Mouse (Mus musculus) embryonic facial prominence, embryonic 11.5 days (tissue): ENCODE measurements around the gene Nkd2. TPM values are rescaled to one million over a fixed set of nuclear protein-coding genes. Genes with fewer than 3 reads are reported as not detected.

Experiments used
- ATAC-seq: fragments of 200-750 bp; cut with Nextera tagmentation; replicated peaks from 2 replicates; pipeline ENCODE4 v1.8.0; 2017; ENCODE audit warnings: low read depth; ENCODE audit not compliant: insufficient number of reproducible peaks, low FRiP score, low TSS enrichment
- DNase-seq: peaks from one replicate; pipeline ENCODE4 v3.0.0-alpha.2; 2015; ENCODE audit warnings: low spot score
- H3K27ac ChIP-seq: fragments of 300-500 bp; sonication (generic); replicated peaks from 2 replicates; pipeline ENCODE4 v1.5.1; 2014; ENCODE audit warnings: mild to moderate bottlenecking, low read depth, low read length, control low read depth
- H3K27me3 ChIP-seq: fragments of 300-500 bp; sonication (generic); 2 replicates; pipeline ENCODE4 v1.6.1; 2014; ENCODE audit warnings: mild to moderate bottlenecking, low read length, moderate library complexity, mixed read lengths; ENCODE audit not compliant: control insufficient read depth, insufficient read depth
- H3K36me3 ChIP-seq: fragments of 300-500 bp; sonication (generic); replicated peaks from 2 replicates; pipeline ENCODE4 v1.6.1; 2014; ENCODE audit warnings: low read depth, mild to moderate bottlenecking, low read length, moderate library complexity, mixed read lengths; ENCODE audit not compliant: control insufficient read depth, insufficient read depth
- H3K4me1 ChIP-seq: fragments of 300-500 bp; sonication (generic); 2 replicates; pipeline ENCODE4 v1.6.1; 2014; ENCODE audit warnings: low read length, mixed read lengths; ENCODE audit not compliant: control insufficient read depth, insufficient read depth
- H3K4me2 ChIP-seq: fragments of 300-500 bp; sonication (generic); 2 replicates; pipeline ENCODE4 v1.6.1; 2014; ENCODE audit warnings: low read depth, mild to moderate bottlenecking, control low read depth, low read length, moderate library complexity
- H3K4me3 ChIP-seq: fragments of 300-500 bp; sonication (generic); 2 replicates; pipeline ENCODE4 v1.5.1; 2014; ENCODE audit warnings: low read depth, low read length, control low read depth
- H3K9ac ChIP-seq: fragments of 300-500 bp; sonication (generic); replicated peaks from 2 replicates; pipeline ENCODE4 v1.6.1; 2014; ENCODE audit warnings: mild to moderate bottlenecking, control low read depth, low read length
- H3K9me3 ChIP-seq: fragments of 300-500 bp; sonication (generic); replicated peaks from 2 replicates; pipeline ENCODE4 v1.6.1; 2016; ENCODE audit warnings: mild to moderate bottlenecking, low read length, inconsistent platforms, mixed read lengths; ENCODE audit not compliant: control insufficient read depth
- WGBS: fragments of 180-500 bp; shearing (Covaris S2); extraction: QIAGEN DNeasy Blood & Tissue Kit; methylation state at CpG from one replicate; pipeline ENCODE4 v1.1.7; 2014; 5-methylcytosine and 5-hydroxymethylcytosine counted together
- polyA plus RNA-seq: library from polyadenylated mRNA; unstranded; fragments of >200 nt; fragmentation: Nextera tagmentation; extraction: Ambion mirVana; gene quantifications from 2 replicates; pipeline ENCODE4 v1.2.1, GENCODE M21; 2014

The Nkd2 gene
- polyA plus RNA-seq, 1 experiment from 2014 or later, result 20.2 TPM

DNA sequence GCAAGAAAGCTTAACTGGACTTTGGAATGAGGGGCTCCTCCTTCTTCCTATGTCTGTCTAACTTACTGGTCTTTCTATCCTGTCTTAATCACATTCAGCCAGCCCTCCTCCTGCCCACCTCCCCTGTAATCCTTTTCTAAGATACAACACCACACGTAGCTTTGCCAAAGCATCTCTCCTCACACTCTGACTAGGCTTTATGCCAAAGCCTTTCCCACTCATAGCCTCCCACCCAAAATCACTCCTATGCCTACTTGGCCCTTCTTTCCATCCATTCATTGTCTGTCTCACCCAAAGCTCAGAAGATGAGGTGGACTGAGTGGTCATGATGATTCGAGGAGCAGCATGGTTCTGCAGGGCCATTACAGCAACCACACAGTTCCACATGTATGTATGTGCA, 24.7 kb upstream of the Nkd2 start:
- no peaks in the 10 kb centered on the region for H3K4me1 ChIP-seq
- H3K9ac ChIP-seq, result no peak overlapping the region
- H3K27ac ChIP-seq, result no peak overlapping the region
- no peaks in the 10 kb centered on the region for H3K9me3 ChIP-seq
- no peak overlapping the region for H3K4me3 ChIP-seq
- H3K27me3 ChIP-seq, result no peaks in the 10 kb centered on the region
- WGBS, result 86% methylated on average over 2 of the region's 2 CpGs
- no peak overlapping the region for H3K4me2 ChIP-seq
- ATAC-seq (no peak), DNase-seq (no peak)
- no peaks in the 10 kb centered on the region for H3K36me3 ChIP-seq

DNA sequence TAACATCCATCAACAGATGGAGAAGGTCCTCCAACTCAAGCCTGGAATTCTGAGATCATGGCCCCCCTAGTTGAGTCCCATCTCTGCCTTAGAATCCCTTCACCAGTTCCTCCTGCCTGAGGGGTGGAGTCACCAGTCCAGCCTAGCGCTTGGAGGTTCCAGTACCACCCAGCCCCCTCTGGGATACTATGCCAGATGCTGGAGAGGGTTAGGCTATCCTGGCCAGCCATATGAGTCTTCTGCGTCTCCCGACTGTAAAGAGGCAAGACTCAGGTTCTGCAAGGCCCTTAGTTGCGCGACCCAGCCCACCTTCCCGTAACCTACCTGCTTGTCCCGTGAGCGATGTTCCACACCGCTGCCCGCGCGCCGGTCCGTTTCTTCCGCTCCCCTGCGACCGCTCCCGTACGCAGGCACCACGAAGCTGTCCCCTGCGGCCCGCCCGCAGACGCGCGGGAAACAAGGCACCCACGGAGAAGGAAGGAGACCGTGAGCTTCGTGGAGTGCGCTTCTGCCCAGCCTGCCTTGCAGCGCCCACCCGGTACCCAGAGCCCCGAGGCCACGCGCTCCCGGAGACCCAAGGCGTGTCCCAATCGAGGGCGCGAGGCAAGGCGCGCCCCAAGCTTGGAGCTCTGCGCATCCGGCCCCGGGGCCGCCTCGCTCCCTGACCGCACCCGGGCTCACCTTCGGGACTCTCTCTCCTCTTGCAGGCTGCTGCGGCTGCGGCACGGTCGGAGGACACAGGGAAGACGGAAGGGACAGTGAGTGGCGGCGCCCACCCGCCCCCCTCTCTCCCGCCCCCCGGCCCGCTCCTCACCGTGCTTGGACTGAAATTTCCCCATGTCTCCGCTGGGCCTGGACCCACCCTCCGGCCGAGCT, 604 bp downstream of the Nkd2 start:
- Histone ChIP-seq H3K27me3 (no peaks in the 10 kb centered on the region), H3K4me3 (peak overlapping the region; percentile 72), H3K4me2 (peak overlapping the region; percentile 92), H3K9ac (peak overlapping the region; percentile 77), H3K9me3 (no peaks in the 10 kb centered on the region), H3K4me1 (no peaks in the 10 kb centered on the region), H3K27ac (no peak overlapping the region), H3K36me3 (no peaks in the 10 kb centered on the region)
- DNase-seq (peak; percentile 43), ATAC-seq (peak; percentile 41)
- under 1% methylated on average over 61 of the region's 65 CpGs for WGBS

DNA sequence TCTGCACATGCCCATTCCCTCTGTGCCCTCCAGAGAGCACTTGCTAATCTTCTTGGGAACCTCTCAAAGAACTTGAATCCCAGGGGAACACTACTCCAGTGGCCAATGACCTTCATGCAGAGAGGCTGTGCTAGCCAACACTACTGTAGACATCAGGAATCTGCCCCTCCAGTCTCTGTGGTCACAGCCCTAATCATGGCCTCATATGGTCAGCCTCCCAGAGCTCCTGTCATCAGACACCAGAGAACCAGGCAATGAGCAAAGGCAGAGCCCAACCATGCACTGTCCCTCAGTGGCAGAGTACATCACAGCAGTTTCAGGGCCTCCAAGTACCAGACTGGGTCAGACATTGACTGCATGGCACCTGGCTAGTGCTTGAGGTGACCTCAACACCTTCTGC, 4.7 kb downstream of the Nkd2 start:
- no peak overlapping the region for H3K9ac ChIP-seq
- no peaks in the 10 kb centered on the region for H3K36me3 ChIP-seq
- H3K27ac ChIP-seq, result no peak overlapping the region
- no peaks in the 10 kb centered on the region for H3K4me1 ChIP-seq
- no peak for DNase-seq
- no peak overlapping the region for H3K4me3 ChIP-seq
- H3K27me3 ChIP-seq, result no peaks in the 10 kb centered on the region
- H3K9me3 ChIP-seq, result no peaks in the 10 kb centered on the region
- H3K4me2 ChIP-seq, result no peak overlapping the region
- ATAC-seq, result no peak

DNA sequence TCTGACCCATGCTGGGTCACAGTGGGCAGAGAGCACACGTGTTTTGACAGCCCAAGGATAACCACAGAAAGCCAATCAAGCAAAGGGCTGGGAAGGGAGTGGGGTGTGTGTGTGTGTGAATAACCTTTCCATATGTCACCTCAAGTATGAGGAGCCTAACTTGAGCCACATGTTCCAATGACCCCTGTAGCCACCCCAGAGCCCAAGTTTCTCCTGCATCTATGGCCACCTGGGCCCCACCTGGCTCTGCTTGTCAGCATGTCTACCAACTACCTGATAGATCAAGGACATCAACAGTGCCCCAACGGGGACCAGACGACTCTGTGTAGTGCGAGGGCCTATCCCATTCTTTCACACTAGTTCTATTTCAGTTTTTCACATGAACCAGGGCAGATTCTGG, 7.7 kb downstream of the Nkd2 start:
- Histone ChIP-seq H3K9ac (no peak overlapping the region), H3K4me3 (no peak overlapping the region), H3K9me3 (no peaks in the 10 kb centered on the region), H3K27ac (no peak overlapping the region), H3K27me3 (no peaks in the 10 kb centered on the region), H3K36me3 (no peaks in the 10 kb centered on the region), H3K4me1 (peaks cover under 1% of the 10 kb centered on the region; the same call in 1 of the 2 replicates), H3K4me2 (no peak overlapping the region)
- 62% methylated on average over 4 of the region's 4 CpGs for WGBS
- no peak for DNase-seq
- no peak for ATAC-seq

- Histone ChIP-seq H3K4me2 (no peak overlapping the region), H3K9me3 (no peaks in the 10 kb centered on the region), H3K9ac (no peak overlapping the region), H3K36me3 (no peaks in the 10 kb centered on the region), H3K27ac (no peak overlapping the region), H3K4me1 (peaks cover 4% of the 10 kb centered on the region; the same call in 1 of the 2 replicates), H3K27me3 (no peaks in the 10 kb centered on the region), H3K4me3 (no peak overlapping the region)
- DNase-seq, result no peak
- ATAC-seq, result no peak
- 75% methylated on average over 11 of the region's 11 CpGs for WGBS
Observed at GRCm38 (mm10) chr13:73839137-73839548, 8.3 kb downstream of the Nkd2 start.

DNA sequence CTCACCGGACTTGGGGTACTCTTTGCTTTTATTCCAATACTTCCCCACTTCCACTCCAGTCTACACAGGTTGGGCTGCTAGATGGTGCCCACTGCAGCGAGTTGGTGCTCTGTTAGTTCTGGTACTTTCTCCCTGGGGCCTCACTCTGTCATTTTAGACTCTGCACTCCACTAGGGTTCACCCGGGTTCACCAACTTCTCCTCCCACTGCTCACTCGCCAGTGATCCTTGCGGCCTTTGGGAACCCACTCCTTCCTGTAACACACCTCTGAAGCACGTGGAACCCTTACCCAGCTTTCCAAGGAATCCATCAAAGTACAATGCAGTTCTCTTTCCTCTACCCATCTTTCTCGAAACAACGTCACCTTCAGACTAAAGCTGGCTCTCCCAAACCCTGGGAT, 9.7 kb downstream of the Nkd2 start:
- H3K27me3 ChIP-seq, result no peaks in the 10 kb centered on the region
- DNase-seq (no peak), ATAC-seq (no peak)
- H3K4me3 ChIP-seq, result no peak overlapping the region
- H3K4me1 ChIP-seq, result peaks cover 6% of the 10 kb centered on the region; the same call in 1 of the 2 replicates
- 88% methylated on average over 8 of the region's 8 CpGs for WGBS
- no peak overlapping the region for H3K4me2 ChIP-seq
- H3K36me3 ChIP-seq, result no peaks in the 10 kb centered on the region
- no peaks in the 10 kb centered on the region for H3K9me3 ChIP-seq
- no peak overlapping the region for H3K27ac ChIP-seq
- no peak overlapping the region for H3K9ac ChIP-seq

GRCm38 (mm10) chr13:73836491-73836890, 10.9 kb downstream of the Nkd2 start:
- WGBS, result 82% methylated on average over 6 of the region's 6 CpGs
- peaks cover 6% of the 10 kb centered on the region; the same call in 1 of the 2 replicates for H3K4me1 ChIP-seq
- no peak for DNase-seq

DNA sequence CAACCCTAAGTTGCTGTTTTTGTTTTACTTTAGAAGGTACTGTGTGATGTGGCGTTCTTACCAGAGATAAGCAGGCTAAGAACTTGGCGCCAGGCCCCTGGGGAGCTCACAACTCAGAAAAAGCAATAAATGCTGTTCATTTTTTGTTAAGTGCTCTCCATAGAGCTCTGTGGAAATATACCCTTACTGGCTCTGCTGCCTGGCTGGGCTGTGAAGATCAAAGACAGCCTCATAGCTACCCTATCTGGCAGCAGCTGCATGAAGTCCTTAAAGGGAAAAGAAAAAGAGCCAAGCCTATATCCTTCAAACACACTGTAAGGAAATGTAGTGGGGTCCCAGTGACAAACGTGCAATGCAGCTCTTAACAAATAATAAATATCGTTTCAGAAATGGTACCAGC, 11.6 kb downstream of the Nkd2 start:
- no peak overlapping the region for H3K9ac ChIP-seq
- no peak for DNase-seq
- peaks cover 6% of the 10 kb centered on the region; the same call in 1 of the 2 replicates for H3K4me1 ChIP-seq
- no peaks in the 10 kb centered on the region for H3K27me3 ChIP-seq
- WGBS, result 70% methylated on average over 4 of the region's 4 CpGs
- no peaks in the 10 kb centered on the region for H3K36me3 ChIP-seq
- no peak overlapping the region for H3K4me3 ChIP-seq
- ATAC-seq, result no peak
- no peak overlapping the region for H3K27ac ChIP-seq
- H3K4me2 ChIP-seq, result no peak overlapping the region
- H3K9me3 ChIP-seq, result no peaks in the 10 kb centered on the region

More at GRCm38 (mm10) chr13:73836491-73836890, 10.9 kb downstream of the Nkd2 start:
- no peak overlapping the region for H3K9ac ChIP-seq
- ATAC-seq, result no peak
- no peaks in the 10 kb centered on the region for H3K9me3 ChIP-seq
- H3K27ac ChIP-seq, result no peak overlapping the region
- H3K27me3 ChIP-seq, result no peaks in the 10 kb centered on the region
- no peak overlapping the region for H3K4me3 ChIP-seq
- no peaks in the 10 kb centered on the region for H3K36me3 ChIP-seq
- no peak overlapping the region for H3K4me2 ChIP-seq
